Mouse (Mus musculus) E14TG2a.4 (cell line): ENCODE results near the gene Spaca1.

Source experiments
- CTCF ChIP-seq: conservative IDR thresholded peaks from 2 replicates; pipeline ENCODE4 v1.5.1; 2014; ENCODE audit warnings: low read length
- NANOG ChIP-seq: IDR thresholded peaks from 2 replicates; pipeline ENCODE4 v1.6.1; 2014; ENCODE audit warnings: borderline replicate concordance, low read length, mixed read lengths
- POU5F1 ChIP-seq: IDR thresholded peaks from 2 replicates; pipeline ENCODE4 v1.6.1; 2014; ENCODE audit warnings: low read length, borderline replicate concordance

DNA sequence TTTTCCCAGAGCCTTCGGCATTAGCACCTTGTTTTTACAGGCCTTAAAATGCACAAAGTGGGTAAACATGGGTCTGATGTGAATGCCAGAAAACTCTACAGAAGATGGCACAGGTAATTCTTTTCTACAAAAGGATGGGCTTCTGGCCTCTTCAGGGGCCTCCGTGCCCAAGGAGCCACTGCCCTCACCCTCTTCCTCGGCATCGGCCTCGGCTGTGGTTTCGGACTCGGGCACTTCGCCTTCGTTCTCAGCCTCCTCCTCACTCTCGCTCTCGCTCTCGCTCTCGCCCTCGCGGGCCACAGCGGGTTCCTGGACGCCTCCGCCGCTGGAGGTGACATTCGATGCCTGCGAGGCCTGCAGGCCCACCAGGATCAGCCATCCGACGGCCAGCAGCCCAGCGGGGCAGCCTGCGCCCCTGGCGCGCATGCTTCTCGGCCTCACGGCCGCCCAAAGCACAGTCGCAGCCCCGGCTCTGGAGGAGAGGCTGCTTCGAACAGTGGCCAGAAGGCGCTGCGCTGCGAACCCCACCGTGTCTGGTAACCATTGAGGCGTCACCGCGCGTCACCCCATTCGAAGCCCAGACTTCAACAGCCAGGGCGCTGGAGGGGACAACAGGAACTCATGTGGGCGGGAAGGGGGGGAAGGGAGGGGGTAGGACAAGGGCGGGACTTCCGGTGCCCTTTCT lies at the start of gene Spaca1:
- TF ChIP-seq CTCF (no peak), NANOG (no peak), POU5F1 (no peak)
